20 mouse cellular contexts compared by ENCODE assay signal in genomic region chr6:108313056-108313455, GRCm38 (mm10).
A peak's percentile ranks its signal among the peaks of the same experiment; 100 is the strongest.
DNase-seq lines count a peak whose midpoint lies in the region; TF ChIP-seq lines count a peak whose summit lies in the region.
"Had no signal": no experiment of that assay in that cellular context is flagged by ENCODE, and none has a peak within 500 bp of the region (broad histone marks: within the 10 kb centered on the region; RNA-seq: fewer than 3 reads in every experiment).

No protein-coding gene starts in this region.

- peak; percentile 27 for DNase-seq in heart, adult 11 months
- DNase-seq in heart, adult 18-20 months = no peak
- DNase-seq in left cerebral cortex, adult 2 months (ENCODE audit: extremely low spot score in 1 of 2, low spot score in 2 of 2) = no peak
- no peak for DNase-seq in left cerebral cortex, postnatal 4 days
- peak; percentile 53 for DNase-seq in induced T-regulatory cell, adult 2 months (ENCODE audit: low read depth)
- no peak for DNase-seq in frontal cortex, postnatal 25 days (ENCODE audit: low spot score in 2 of 2)
- DNase-seq: adrenal gland, adult 8-10 months; adrenal gland, postnatal 14 days; adrenal gland, postnatal 36 days; B cell, adult 2 months; cerebellum, adult 11-12 months; cerebellum, adult 2 months; cerebellum, adult 9-10 months; cerebellum, postnatal 10 days; cerebellum, postnatal 25 days; forebrain, postnatal 0 days had no signal

- H3K4me3 ChIP-seq in left cerebral cortex, adult 2 months = no peak overlapping the region
- H3K4me3 ChIP-seq: embryonic facial prominence, embryonic 10.5 days; embryonic facial prominence, embryonic 12.5 days; forebrain, embryonic 13.5 days; forebrain, embryonic 15.5 days had no signal

- TF ChIP-seq CTCF in left cerebral cortex, adult 2 months (IDR thresholded peaks at IDR 0.05) = no peak

- H3K27ac ChIP-seq in left cerebral cortex, adult 2 months = peak overlapping the region; percentile 47
- H3K27ac ChIP-seq: embryonic facial prominence, embryonic 10.5 days; embryonic facial prominence, embryonic 12.5 days; forebrain, embryonic 13.5 days; forebrain, embryonic 15.5 days had no signal

- intact Hi-C loops in left cerebral cortex, adult 2 months (cut with DNase I) = no loop called here
- intact Hi-C loops in left cerebral cortex, postnatal 4 days (cut with DNase I) = no loop called here

Comparison
In these comparisons a context has a peak if more than half of its experiments do, and no peak if none do; other contexts are left out.
1. DNase-seq: peak in heart, adult 11 months (single experiment) and induced T-regulatory cell, adult 2 months (single experiment); none in heart, adult 18-20 months (0 of 2), left cerebral cortex, adult 2 months (0 of 2), left cerebral cortex, postnatal 4 days (single experiment) and frontal cortex, postnatal 25 days (0 of 2).